Mouse (Mus musculus): ENCODE measurements around the gene Ikzf4. TPM values are rescaled to one million over a fixed set of nuclear protein-coding genes. Genes with fewer than 3 reads are reported as not detected.

The Ikzf4 gene
- 0.16 TPM in 1 of 2 replicates, not detected in the other for total RNA-seq (2023)

GRCm38 (mm10) chr10:128645111-128646011 is at the start of gene Ikzf4:
Gene Ikzf4 (minus strand): TSS chr10:128645991.

GRCm38 (mm10) chr10:128673763-128674468 is 28.1 kb upstream of the Ikzf4 start, which contains the start of gene Suox:
Gene Suox (minus strand): TSS chr10:128674073.

GRCm38 (mm10) chr10:128626311-128627310 is 19.2 kb downstream of the Ikzf4 start, which contains the start of gene Rps26:
Gene Rps26 (minus strand): TSS chr10:128626747.

GRCm38 (mm10) chr10:128589464-128590192 is 56.2 kb downstream of the Ikzf4 start, which contains the start of gene Erbb3:
Gene Erbb3 (minus strand): TSS chr10:128589652.

Other genes with a start within 250 kb of the Ikzf4 start
- gene Slc39a5, start 244.8 kb downstream of the Ikzf4 start, total RNA-seq (2023): not detected in 2 replicates
- gene Nabp2, start 234.5 kb downstream of the Ikzf4 start, total RNA-seq (2023): 23.4 and 31.8 TPM in 2 replicates
- 37.4 and 48.3 TPM in 2 replicates for gene Rnf41, start 234.3 kb downstream of the Ikzf4 start, total RNA-seq (2023)
- 79.4 TPM in 2 replicates for gene Smarcc2, start 186.7 kb downstream of the Ikzf4 start, total RNA-seq (2023)
- gene Myl6, start 151.8 kb downstream of the Ikzf4 start, total RNA-seq (2023): 1,119 and 1,205 TPM in 2 replicates
- gene Myl6b, start 147.3 kb downstream of the Ikzf4 start, total RNA-seq (2023): 1.9 and 2.0 TPM in 2 replicates
- 116 and 144 TPM in 2 replicates for gene Esyt1, start 120.1 kb downstream of the Ikzf4 start, total RNA-seq (2023)
- 21.4 and 25.9 TPM in 2 replicates for gene Zc3h10, start 98.2 kb downstream of the Ikzf4 start, total RNA-seq (2023)
- 1,166 and 1,291 TPM in 2 replicates for gene Rpl41, start 96.7 kb downstream of the Ikzf4 start, total RNA-seq (2023)
- gene Pa2g4, start 80.0 kb downstream of the Ikzf4 start, total RNA-seq (2023): 28.5 and 31.0 TPM in 2 replicates
- gene Erbb3, start 56.3 kb downstream of the Ikzf4 start, total RNA-seq (2023): 0.35 and 0.50 TPM in 2 replicates
- gene Rps26, start 19.2 kb downstream of the Ikzf4 start, total RNA-seq (2023): 150 and 359 TPM in 2 replicates
- gene Suox, start 28.1 kb upstream of the Ikzf4 start, total RNA-seq (2023): 1.0 and 1.2 TPM in 2 replicates
- gene Rab5b, start 50.3 kb upstream of the Ikzf4 start, total RNA-seq (2023): 95.8 and 96.9 TPM in 2 replicates
- 2.3 and 2.6 TPM in 2 replicates for gene Pmel, start 58.2 kb upstream of the Ikzf4 start, total RNA-seq (2023)
- gene Cdk2, start 59.0 kb upstream of the Ikzf4 start, total RNA-seq (2023): 71.8 and 90.9 TPM in 2 replicates
- 46.0 and 58.2 TPM in 2 replicates for gene Dgka, start 98.9 kb upstream of the Ikzf4 start, total RNA-seq (2023)
- gene Pym1, start 101.9 kb upstream of the Ikzf4 start, total RNA-seq (2023): 23.9 and 25.2 TPM in 2 replicates
- gene Mmp19, start 144.9 kb upstream of the Ikzf4 start, total RNA-seq (2023): 4.7 and 6.9 TPM in 2 replicates
- 59.9 and 86.6 TPM in 2 replicates for gene Dnajc14, start 158.1 kb upstream of the Ikzf4 start, total RNA-seq (2023)
- 5.1 and 5.8 TPM in 2 replicates for gene Tmem198b, start 158.4 kb upstream of the Ikzf4 start, total RNA-seq (2023)
- 24.9 and 29.6 TPM in 2 replicates for gene Sarnp, start 171.3 kb upstream of the Ikzf4 start, total RNA-seq (2023)
- 20.0 and 24.0 TPM in 2 replicates for gene Ormdl2, start 175.7 kb upstream of the Ikzf4 start, total RNA-seq (2023)
- 0.09 and 0.16 TPM in 2 replicates for gene Gdf11, start 245.7 kb upstream of the Ikzf4 start, total RNA-seq (2023)

Data from neutrophil, adult 65 days (primary cell).